Mouse (Mus musculus) embryonic fibroblast, embryonic 13.5 days (primary cell): Measurements from ENCODE around the gene Bhlha9.

Experiments
- CTCF ChIP-seq: IDR thresholded peaks from 2 replicates; pipeline ENCODE4 v1.5.1; 2011; ENCODE audit warnings: mild to moderate bottlenecking, control low read depth, low read length, moderate library complexity, borderline replicate concordance; ENCODE audit not compliant: insufficient read depth
- POLR2A ChIP-seq: IDR thresholded peaks from 2 replicates; pipeline ENCODE4 v1.6.1; 2011; ENCODE audit warnings: low read depth, mild to moderate bottlenecking, control low read depth, low read length, moderate library complexity

DNA sequence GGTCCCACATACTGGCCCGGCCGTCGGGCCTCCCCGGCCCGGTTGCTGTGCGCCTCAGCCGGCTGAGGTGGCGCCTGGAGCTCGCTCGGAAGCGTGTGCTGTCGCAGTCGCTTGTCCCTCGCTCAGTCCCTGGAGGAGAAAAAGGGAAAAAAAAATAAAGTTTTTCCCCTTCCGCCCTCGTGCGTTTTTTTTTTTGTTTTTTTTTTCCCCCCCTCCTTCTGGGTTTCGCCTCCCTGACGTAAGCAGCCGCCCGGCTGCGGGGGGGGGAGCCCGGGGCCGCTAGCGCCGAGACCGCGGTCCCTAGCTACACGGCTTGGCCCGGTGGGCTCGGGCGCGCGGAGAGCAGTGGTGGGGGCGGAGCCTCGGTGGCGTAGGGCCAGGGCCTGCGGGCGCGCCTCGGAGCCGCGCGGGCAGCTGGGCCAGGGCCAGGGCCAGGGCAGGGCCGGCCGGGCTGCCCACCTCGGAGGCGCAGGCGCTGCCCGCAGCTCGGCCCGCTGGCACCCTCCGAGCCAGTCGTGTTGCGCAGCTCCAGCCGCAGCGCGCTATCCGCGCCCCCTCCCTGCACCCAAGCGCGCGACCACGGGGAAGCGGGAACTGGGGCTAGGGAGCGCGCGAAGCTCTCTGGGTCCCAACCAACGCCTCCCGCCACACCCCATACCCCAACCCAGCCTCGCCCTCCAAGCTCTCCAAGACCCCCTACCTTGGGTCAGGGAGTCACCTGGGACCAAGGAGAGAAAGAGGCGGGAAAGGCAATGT lies 48.9 kb upstream of the Bhlha9 start:
- no peak for TF ChIP-seq POLR2A
- no peak for TF ChIP-seq CTCF
